Mouse (Mus musculus): ENCODE measurements around the gene Slc52a3.
A peak's percentile ranks its signal among the peaks of the same experiment; 100 is the strongest.

Gene Slc52a3

GRCm38 (mm10) chr2:151996229-151997189 lies at the start of gene Slc52a3:
TSS of gene Slc52a3 (plus strand) at chr2:151996511.
- peak; percentile 80 for DNase-seq (ENCODE audit: low read depth)

GRCm38 (mm10) chr2:151947617-151948016 lies 48.7 kb upstream of the Slc52a3 start:
- DNase-seq (ENCODE audit: low read depth): no peak

DNA sequence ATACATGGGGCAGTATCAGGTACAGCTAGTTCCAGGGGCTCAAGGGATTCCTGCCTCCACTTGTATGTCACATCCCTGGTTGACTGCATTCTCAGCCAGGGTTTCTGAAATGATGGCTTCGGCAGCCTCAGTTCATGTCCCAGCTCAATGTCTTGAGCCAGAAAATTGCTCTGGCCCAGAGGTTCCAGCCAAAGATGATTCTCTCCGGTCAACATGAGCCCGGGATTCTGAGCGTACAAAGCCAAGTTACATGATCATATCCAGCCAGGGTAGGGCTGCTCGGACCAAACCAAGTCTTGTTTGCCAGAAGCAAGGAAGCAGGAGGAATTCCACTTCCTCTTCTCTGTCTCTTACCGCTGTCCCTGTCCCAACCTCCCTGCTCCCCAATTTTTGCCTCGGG lies 48.0 kb upstream of the Slc52a3 start:
- DNase-seq (ENCODE audit: low read depth): no peak

DNA sequence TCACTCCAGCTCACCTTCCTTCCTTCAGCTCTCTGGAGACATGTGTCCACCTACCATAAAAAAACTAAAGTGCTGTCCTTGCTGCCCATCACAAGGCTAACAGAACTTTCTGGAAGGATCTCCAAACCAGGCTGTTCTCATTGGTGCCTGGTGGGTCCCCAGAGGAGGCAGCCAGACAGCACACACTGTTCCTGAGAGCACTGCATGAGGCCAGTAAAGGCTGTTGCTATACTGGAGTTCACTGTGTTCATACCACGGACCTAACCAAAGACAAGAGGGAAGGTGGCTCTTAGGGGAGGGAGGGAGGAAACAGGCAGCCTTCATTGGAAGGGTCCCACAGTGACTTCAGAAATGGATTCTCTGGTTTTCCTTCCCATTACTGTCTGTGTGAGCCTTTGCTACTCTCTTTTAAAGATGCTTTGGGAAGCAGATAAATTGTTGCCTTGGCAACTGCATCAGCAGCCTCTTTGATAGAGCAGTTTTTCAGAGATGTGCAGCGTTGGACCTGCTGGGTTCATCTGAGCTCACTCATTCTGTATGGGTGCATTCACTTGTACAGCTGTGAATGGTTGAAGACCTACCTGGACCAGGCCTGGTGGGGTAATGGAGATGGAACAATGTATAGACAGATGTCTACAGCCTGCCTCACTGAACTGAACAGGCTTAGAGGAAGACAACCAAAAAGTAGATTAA lies 47.1 kb upstream of the Slc52a3 start:
- no peak for DNase-seq (ENCODE audit: low read depth)

GRCm38 (mm10) chr2:151953665-151954064 lies 42.6 kb upstream of the Slc52a3 start:
- DNase-seq (ENCODE audit: low read depth): no peak

DNA sequence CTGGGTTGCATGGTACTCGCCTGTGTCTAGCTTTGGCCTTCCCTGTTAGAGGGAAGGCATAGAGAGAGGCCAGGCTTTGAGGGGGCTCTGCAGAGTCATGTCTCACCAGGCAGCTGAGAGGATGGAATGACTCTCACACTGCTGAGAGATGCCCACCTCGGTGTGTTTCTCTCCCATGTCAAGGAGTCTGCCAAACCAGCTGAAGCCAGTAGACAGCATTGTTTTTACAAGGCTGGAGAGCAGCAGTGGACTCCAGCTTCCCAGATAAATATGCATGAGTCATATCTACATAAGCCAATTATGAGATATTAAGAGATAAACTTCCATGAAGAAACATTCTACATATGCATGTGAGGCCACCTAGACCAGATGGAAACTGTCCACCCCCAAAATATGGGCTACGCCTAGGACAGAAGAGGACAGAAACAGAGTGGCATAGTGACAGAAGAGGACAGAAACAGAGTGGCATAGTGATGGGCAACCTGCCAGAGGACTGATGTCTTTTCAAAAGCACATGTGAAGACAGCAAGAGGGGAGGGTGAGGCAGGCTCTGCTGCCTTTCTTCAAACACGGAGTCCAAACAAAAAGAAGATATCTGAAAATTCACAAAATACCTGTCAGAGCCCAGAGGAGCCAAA lies 39.7 kb upstream of the Slc52a3 start:
- no peak for DNase-seq (ENCODE audit: low read depth)

- DNase-seq (ENCODE audit: low read depth): no peak
Observed at GRCm38 (mm10) chr2:151959274-151959673, 37.0 kb upstream of the Slc52a3 start.

DNA sequence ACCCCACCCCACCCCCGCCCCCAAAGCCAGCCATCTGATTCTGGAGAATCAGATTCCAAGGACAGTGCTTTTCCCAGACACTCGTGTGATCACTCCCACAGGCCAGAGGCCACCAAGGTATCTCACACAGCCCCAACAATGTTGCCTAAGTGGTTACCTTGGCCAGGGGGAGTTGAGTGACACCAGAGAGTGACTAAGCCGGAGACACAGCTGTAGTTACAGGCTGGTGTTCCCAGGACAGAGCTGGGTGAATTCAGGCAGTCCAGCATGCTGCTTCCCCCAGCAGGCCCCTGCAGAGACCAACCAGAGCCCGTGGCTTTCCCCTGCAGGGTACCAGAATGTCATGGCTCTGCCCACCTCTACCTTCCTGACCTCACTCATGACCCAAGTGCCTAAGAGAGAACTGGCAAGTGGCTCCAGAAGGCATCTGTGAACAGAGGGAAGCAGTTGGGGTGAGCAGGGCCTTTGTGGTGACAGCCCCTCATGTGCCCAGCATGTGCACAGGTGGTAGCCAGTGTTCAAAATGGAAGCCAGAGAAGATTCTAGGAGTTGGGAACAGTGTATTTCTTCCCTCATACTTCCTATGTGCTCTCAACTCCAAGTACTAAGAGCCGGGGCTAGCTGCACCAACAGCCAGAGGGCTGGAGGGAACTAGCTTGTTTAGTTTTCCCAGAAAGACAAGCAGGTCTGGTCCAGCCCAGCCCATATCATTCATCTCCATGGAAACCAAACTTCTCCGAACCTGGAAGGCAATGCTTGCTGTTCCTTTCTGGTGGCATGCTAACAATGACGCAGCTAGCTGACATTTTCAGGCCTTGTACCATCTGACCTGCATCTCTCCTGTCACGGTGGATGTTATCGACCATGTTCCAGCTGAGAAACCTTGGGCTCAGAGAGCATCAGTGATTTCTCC lies 34.8 kb upstream of the Slc52a3 start:
- DNase-seq (ENCODE audit: low read depth): no peak

GRCm38 (mm10) chr2:151962474-151962873 lies 33.8 kb upstream of the Slc52a3 start:
- no peak for DNase-seq (ENCODE audit: low read depth)

GRCm38 (mm10) chr2:151963319-151963718 lies 33.0 kb upstream of the Slc52a3 start:
- no peak for DNase-seq (ENCODE audit: low read depth)

- DNase-seq (ENCODE audit: low read depth): no peak
Observed at GRCm38 (mm10) chr2:151964052-151964451, 32.3 kb upstream of the Slc52a3 start.

- no peak for DNase-seq (ENCODE audit: low read depth)
Observed at GRCm38 (mm10) chr2:151967176-151967750, 29.0 kb upstream of the Slc52a3 start.

- DNase-seq (ENCODE audit: low read depth): no peak
Observed at GRCm38 (mm10) chr2:151967792-151968191, 28.5 kb upstream of the Slc52a3 start.

GRCm38 (mm10) chr2:151968451-151968850 lies 27.9 kb upstream of the Slc52a3 start:
- DNase-seq (ENCODE audit: low read depth): no peak

GRCm38 (mm10) chr2:151968986-151969385 lies 27.3 kb upstream of the Slc52a3 start:
- no peak for DNase-seq (ENCODE audit: low read depth)

DNA sequence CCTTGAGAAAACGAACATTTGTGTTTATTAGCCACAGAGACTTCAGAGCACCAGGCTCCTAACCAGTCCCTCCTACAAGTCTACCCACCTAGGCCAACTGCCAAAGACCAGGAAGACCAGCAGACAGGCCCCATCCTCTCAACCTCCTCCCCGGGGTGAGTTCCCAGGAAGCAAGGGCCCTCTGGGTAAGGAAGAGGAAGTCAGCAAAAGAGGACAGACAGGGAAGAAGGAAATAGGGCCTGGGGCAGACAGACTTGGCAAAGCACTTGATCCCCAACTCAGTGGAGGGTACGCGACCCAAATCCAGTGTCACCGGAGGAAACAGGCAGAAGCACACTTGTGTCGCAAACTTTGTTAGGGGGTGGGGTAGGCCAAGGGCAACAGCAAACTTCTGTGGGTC lies 26.9 kb upstream of the Slc52a3 start:
- DNase-seq (ENCODE audit: low read depth): no peak

GRCm38 (mm10) chr2:151970191-151971172 lies 25.8 kb upstream of the Slc52a3 start:
- DNase-seq (ENCODE audit: low read depth): peak; percentile 83

DNA sequence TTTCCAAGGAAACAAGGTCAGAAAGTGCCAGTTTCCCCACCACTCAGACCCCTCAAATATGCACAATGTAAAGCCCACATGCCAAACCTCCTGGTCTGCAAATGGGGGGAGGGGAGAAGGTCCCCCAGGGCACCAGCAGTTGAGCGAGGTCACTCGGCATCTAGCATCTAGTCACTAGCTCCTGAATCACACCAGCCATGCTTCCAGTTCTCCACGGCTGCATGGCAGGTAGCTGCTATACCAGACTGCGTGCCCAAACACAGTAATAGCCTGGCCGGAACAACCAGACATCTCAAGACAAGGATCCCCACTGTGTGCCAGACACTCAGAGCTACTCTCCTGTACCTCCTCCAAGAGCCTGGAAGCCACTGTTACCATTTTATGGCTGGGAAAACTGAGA lies 24.6 kb upstream of the Slc52a3 start:
- no peak for DNase-seq (ENCODE audit: low read depth)

DNA sequence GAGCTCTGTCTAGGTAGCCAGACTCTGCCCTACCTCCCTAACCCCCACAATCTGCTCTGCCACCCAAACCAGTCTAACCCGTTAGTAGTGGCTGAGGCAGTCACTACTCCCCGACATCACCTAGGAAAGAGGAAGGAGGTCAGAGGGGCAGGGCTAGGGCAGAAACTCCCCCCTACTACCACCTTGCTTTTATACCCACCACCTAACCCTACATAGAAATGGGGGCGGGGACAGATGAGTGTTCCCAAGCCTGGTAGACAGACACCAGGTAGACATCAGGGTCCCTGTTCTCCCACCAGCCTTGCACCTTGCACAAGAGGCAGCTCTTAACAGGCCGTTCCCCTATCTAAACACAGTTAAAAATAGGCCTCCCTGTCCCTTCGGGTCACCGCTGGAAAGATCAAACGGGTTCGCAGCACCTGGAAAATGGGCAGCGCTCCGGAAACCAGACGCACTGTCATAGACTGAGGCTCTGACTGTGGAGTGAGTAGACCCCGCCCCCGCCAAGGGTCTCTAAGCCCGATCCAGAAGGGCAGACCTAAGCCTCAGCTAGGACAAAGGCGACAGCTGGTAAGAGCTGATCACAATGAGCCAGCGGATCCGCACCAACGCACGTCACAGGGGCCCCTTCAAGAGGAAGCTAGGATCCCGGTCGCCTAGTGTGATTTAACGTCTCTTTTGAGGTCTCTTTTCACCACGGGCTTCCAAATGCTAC lies 23.3 kb upstream of the Slc52a3 start:
- peak; percentile 67 for DNase-seq (ENCODE audit: low read depth)

Data from c-Kit-positive CD71-negative TER-119-negative erythroid progenitor cells, embryonic 14.5 days (primary cell).